Comparison of ENCODE assay signal across 10 mouse cellular contexts in genomic region chr19:46926951-46927350, GRCm38 (mm10).
DNase-seq lines count a peak whose midpoint lies in the region; ATAC-seq and TF ChIP-seq lines count a peak whose summit lies in the region.
"Had no signal": no experiment of that assay in that cellular context is flagged by ENCODE, and none has a peak within 500 bp of the region (broad histone marks: within the 10 kb centered on the region; RNA-seq: fewer than 3 reads in every experiment).

No protein-coding gene starts in this region.

- H3K9me3 ChIP-seq in liver, embryonic 14.5 days (ENCODE audit: control insufficient read depth, low read length), result no peaks in the 10 kb centered on the region
- no peaks in the 10 kb centered on the region for H3K9me3 ChIP-seq in liver, embryonic 11.5 days (ENCODE audit: control insufficient read depth, low read length)
- H3K9me3 ChIP-seq in embryonic facial prominence, embryonic 15.5 days (replicated peaks), result no peaks in the 10 kb centered on the region

- no peak for TF ChIP-seq CTCF in liver, embryonic 14.5 days (IDR thresholded peaks at IDR 0.05; ENCODE audit: low read depth)

- WGBS in liver, embryonic 14.5 days (ENCODE audit: insufficient replicate concordance), result 59% methylated on average over 5 of the region's 5 CpGs
- 64% methylated on average over 5 of the region's 5 CpGs for WGBS in liver, embryonic 11.5 days
- WGBS in embryonic facial prominence, embryonic 15.5 days, result 20% methylated on average over 5 of the region's 5 CpGs

- H3K27ac ChIP-seq in liver, embryonic 14.5 days, result peak overlapping the region; percentile 22
- no peak overlapping the region for H3K27ac ChIP-seq in liver, embryonic 11.5 days (ENCODE audit: low read depth, low read length)
- H3K27ac ChIP-seq in embryonic facial prominence, embryonic 15.5 days (replicated peaks), result peak overlapping the region; percentile 36; the same call in 1 of the 2 replicates
- H3K27ac ChIP-seq: hindbrain, embryonic 14.5 days had no signal

- ATAC-seq in liver, embryonic 14.5 days (ENCODE audit: insufficient read depth), result no peak
- no peak for ATAC-seq in liver, embryonic 11.5 days (replicated peaks; ENCODE audit: low FRiP score)
- ATAC-seq in embryonic facial prominence, embryonic 15.5 days (ENCODE audit: insufficient number of reproducible peaks, low FRiP score, low TSS enrichment, low read depth), result no peak

- no peaks in the 10 kb centered on the region for H3K36me3 ChIP-seq in liver, embryonic 14.5 days (replicated peaks; ENCODE audit: control insufficient read depth, insufficient read depth, low read depth)
- no peaks in the 10 kb centered on the region for H3K36me3 ChIP-seq in liver, embryonic 11.5 days (ENCODE audit: control insufficient read depth, insufficient read depth, low read length)
- H3K36me3 ChIP-seq in embryonic facial prominence, embryonic 15.5 days, result no peaks in the 10 kb centered on the region

- H3K4me3 ChIP-seq in liver, embryonic 14.5 days (ENCODE audit: insufficient read depth in 1 of 2, low read depth in 2 of 2, low read length in 2 of 2), result no peak overlapping the region
- no peak overlapping the region for H3K4me3 ChIP-seq in liver, embryonic 11.5 days (ENCODE audit: low read depth, low read length)
- no peak overlapping the region for H3K4me3 ChIP-seq in embryonic facial prominence, embryonic 15.5 days (replicated peaks)

- no peak overlapping the region for H3K9ac ChIP-seq in liver, embryonic 14.5 days (replicated peaks)
- H3K9ac ChIP-seq in liver, embryonic 11.5 days (ENCODE audit: low read depth, low read length), result no peak overlapping the region
- H3K9ac ChIP-seq in embryonic facial prominence, embryonic 15.5 days, result no peak overlapping the region
- H3K9ac ChIP-seq: hindbrain, embryonic 14.5 days had no signal

- no peak for DNase-seq in liver, embryonic 14.5 days (ENCODE audit: low read depth in 3 of 3, low spot score in 3 of 3)
- no peak for DNase-seq in liver, embryonic 11.5 days (ENCODE audit: low spot score)
- DNase-seq in NIH3T3 (ENCODE audit: low read depth), result peak; percentile 49
- DNase-seq in naive thymus-derived CD4-positive, alpha-beta T cell, adult 2 months (ENCODE audit: low read depth), result peak; percentile 63
- no peak for DNase-seq in testis, postnatal 14 days (ENCODE audit: low spot score)
- DNase-seq in right cerebral cortex, postnatal 36 days (ENCODE audit: low spot score in 2 of 2), result no peak
- DNase-seq: layer of hippocampus, adult 9-11 months; right cerebral cortex, postnatal 4 days had no signal

- no peaks in the 10 kb centered on the region for H3K27me3 ChIP-seq in liver, embryonic 14.5 days (ENCODE audit: control insufficient read depth, insufficient read depth, low read length)
- H3K27me3 ChIP-seq in liver, embryonic 11.5 days (replicated peaks; ENCODE audit: control insufficient read depth, insufficient read depth, low read length), result no peaks in the 10 kb centered on the region
- H3K27me3 ChIP-seq in embryonic facial prominence, embryonic 15.5 days, result no peaks in the 10 kb centered on the region

- no peak overlapping the region for H3K4me2 ChIP-seq in liver, embryonic 14.5 days (ENCODE audit: low read depth)
- H3K4me2 ChIP-seq in liver, embryonic 11.5 days, result no peak overlapping the region
- 0 out of 2 replicates have a peak overlapping the region, but pooled peaks have one; percentile 18 for H3K4me2 ChIP-seq in embryonic facial prominence, embryonic 15.5 days (replicated peaks)
- H3K4me2 ChIP-seq: hindbrain, embryonic 14.5 days had no signal

- TF ChIP-seq EP300 in liver, embryonic 14.5 days (IDR thresholded peaks at IDR 0.05; ENCODE audit: low read depth), result no peak

- peaks cover 12 to 14% of the 10 kb centered on the region in 2 experiments; a peak in 3 of 4 replicates for H3K4me1 ChIP-seq in liver, embryonic 14.5 days (replicated peaks; ENCODE audit: control insufficient read depth in 2 of 2, insufficient read depth in 2 of 2, low read length in 1 of 2)
- peaks cover 11% of the 10 kb centered on the region for H3K4me1 ChIP-seq in liver, embryonic 11.5 days (replicated peaks; ENCODE audit: control insufficient read depth, insufficient read depth, low read length)
- peaks cover 24% of the 10 kb centered on the region for H3K4me1 ChIP-seq in embryonic facial prominence, embryonic 15.5 days

Comparison
In these comparisons a context has a peak if more than half of its experiments do, and no peak if none do; other contexts are left out.
1. DNase-seq: peak in NIH3T3 (single experiment) and naive thymus-derived CD4-positive, alpha-beta T cell, adult 2 months (single experiment); none in liver, embryonic 14.5 days (0 of 3), liver, embryonic 11.5 days (single experiment), testis, postnatal 14 days (single experiment) and right cerebral cortex, postnatal 36 days (0 of 2).